Mouse (Mus musculus): ENCODE measurements around the gene Me1.

DNA sequence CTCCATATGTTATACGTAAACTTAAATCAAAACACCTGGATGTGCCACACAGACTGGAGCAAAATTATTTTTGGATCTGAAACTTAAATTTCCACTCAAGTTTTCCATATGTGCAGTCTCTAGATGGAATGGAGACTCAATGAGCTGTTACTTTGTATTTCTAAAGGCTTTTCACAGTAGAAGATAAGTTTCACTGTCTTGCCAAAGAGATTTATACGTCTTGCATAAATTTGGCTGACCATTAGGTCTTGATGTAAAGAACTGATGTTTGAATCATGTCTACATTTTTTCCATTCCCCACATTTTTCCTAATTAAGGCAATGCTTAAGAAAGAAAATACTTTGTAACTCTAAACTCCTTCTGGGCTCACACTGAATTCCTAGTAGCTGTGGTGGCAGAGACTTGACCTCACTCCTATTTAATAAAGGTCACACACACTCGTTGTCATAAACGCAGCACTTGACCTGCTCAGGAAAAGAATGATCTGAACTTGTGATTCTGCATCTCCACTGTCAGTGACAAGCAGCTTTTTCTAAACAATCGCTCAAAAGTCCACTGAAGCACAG lies 22.8 kb downstream of the Me1 start:
- TF ChIP-seq CTCF (IDR thresholded peaks at IDR 0.05; ENCODE audit: low read depth) = no peak
- TF ChIP-seq EP300 (optimal IDR thresholded peaks at IDR 0.05) = no peak

All from stomach, postnatal 0 days (tissue).